Mouse (Mus musculus): ENCODE data around the gene Tbc1d10c. TPM values are rescaled to one million over a fixed set of nuclear protein-coding genes. Genes with fewer than 3 reads are reported as not detected.

The Tbc1d10c gene
- polyA plus RNA-seq, 1 experiment: 23.0 TPM

DNA sequence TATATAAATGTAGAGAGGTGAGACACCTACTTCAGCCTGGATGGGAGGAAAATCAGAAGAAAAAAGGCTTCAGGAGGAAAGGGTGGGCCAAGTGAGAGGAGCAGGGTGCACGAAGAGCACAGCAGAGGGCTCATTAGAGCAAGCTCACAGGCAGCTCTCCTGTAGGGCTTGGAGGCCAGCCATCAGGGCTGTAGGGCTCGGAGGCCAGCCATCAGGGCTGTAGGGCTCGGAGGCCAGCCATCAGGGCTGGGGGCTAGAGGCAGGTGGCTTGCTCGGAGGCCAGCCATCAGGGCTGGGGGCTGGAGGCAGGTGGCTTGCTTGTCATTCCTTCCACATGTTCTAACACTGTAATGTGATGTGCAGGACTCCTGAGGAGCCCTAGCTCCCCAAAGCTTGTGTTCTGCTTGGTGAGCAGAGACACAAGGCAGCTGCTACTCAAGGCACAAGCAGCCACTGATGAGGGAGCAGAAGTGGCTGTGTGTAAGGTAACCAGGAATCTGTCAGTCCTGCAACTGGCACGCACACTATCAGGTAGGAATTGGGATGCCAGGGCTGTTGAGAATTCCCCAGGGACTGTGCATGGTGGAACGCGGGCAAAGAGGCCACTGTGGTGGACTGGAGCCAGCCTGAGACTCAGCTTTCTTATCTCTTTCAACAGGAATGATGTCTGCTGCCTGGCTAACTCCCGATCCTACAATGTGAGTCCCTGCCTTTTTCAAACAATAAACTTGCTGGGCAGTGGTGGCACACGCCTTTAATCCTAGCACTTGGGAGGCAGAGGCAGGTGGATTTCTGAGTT, 24.2 kb downstream of the Tbc1d10c start:
- WGBS: 62% methylated on average over 9 of the region's 9 CpGs
- DNase-seq (ENCODE audit: low read depth, low spot score): no peak

DNA sequence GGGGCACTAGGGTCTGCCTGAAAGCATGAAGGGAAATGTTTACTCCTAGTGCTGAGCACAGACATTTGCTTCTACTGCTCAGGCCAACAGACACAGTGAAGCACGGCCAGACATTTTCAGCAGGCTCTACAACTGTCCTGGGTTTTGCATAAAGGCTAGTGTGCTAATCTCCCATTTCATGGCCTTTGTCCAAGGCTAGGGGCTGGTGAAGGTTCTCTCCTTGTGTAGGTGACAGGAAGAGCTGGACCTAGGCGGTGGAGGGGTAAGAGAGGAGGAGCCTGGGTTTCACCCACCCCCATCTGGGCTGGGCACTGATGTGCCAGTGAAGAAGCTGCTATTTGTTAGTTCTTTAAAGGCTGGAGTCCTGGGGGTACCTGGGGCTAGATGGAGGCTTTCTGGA, 26.4 kb downstream of the Tbc1d10c start:
- 91% methylated on average over 2 of the region's 2 CpGs for WGBS
- DNase-seq (ENCODE audit: low read depth, low spot score): no peak

DNA sequence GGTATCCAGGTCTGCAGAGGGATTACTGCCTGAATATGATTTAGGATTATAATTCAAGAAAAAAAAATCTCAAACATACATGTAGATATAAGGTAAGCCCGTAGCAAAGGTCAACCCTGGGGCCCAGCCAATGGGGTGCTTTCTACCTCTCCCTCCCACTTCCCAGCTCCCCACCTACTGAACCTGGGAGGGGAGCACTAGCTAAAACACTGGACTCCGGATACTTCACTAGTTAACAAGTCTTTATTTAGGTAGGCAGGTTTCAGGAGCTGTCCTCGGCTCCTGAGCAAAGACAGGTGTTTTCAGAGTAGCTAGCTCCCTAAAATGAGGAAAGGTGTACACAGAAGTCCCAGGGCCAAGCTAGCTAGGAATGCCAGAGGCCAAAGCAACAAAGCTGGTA, 27.0 kb downstream of the Tbc1d10c start:
- no peak for DNase-seq (ENCODE audit: low read depth, low spot score)
- 70% methylated on average over 3 of the region's 3 CpGs for WGBS

DNA sequence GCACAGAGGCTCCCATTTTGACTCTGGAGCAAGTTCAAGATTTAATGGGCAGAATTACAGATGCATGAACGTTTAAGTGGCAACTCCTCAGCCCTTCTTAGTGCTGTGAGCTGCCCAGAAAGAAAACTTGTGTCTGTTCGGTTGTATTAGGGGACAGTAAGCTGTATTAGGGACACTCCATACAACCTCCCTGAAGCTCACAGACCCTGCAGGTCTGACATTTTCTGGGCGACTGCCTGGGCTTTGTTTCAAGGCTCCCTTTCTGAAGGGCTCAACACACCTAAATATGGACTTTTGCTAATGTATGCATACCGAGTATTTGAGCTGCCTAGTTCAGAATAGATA, 27.6 kb downstream of the Tbc1d10c start:
- 28% methylated on average over 4 of the region's 4 CpGs for WGBS
- no peak for DNase-seq (ENCODE audit: low read depth, low spot score)

DNA sequence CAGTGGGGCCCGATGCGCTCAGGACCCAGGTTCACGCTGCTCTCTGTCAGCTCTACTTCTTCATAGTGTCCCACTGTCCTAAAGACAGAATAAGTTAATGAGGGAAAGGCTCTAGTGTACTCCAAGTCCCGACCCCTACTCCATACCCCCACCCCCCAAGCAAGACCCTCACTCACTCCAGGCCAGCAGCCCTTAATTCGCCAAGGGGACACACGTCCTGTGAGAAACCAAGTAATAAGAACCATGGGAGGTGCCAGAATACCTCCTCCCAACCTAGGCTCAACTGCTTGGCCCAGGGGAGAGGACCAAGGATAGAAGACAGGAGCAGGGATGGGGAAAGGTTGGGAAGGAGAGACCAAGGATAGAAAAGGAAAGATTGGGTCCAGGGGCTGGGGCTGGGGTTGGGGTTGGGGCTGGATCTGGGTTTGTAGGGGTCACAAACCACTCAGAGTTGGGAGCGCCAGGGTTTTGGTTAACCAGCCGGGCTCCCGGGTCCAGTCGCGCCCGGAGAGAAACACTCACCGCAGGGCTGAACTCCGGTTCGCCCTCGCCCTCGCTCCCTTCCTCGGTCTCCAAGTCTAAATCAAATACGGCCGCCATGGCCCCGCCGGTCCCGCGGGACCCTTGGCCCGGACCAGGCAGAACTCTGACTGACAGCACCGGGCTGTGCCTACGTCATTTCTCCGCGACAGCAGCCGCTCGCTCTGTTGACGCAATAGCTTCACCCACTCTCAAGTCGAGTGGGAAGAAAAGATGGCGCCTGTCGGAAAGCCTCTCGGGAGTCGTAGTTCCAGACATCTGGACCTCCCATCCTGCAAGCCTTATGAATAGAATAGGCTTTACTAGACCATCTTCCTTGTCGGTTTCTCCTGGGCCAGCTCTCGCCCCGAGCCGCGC, 28.2 kb downstream of the Tbc1d10c start, which contains the start of gene Rps6kb2:
Gene Rps6kb2 (minus strand): TSS at position 709 of the 897 bp plus-strand sequence.
- peak; percentile 85 for DNase-seq (ENCODE audit: low read depth, low spot score)
- 7% methylated on average over 42 of the region's 42 CpGs for WGBS

DNA sequence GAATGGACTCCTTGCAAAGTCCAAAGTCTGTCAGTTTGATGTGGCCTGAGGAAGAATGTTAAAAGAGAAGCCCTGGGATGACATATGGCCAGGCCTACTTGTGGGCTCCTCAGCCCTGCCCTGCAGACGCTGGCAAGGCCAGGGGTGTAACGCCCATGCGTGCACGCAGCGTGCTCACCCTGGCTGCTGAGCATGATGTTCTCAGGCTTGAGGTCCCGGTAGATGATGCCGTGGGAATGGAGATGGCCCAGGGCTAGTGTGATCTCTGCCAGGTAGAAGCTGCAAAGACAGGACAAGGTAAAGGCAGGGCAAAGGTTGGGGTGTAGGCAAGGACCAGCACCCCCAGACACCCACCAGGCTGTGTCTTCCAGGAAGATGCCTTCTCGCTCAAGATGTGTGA, 32.0 kb downstream of the Tbc1d10c start:
- DNase-seq (ENCODE audit: low read depth, low spot score): no peak
- WGBS: 96% methylated on average over 8 of the region's 8 CpGs

DNA sequence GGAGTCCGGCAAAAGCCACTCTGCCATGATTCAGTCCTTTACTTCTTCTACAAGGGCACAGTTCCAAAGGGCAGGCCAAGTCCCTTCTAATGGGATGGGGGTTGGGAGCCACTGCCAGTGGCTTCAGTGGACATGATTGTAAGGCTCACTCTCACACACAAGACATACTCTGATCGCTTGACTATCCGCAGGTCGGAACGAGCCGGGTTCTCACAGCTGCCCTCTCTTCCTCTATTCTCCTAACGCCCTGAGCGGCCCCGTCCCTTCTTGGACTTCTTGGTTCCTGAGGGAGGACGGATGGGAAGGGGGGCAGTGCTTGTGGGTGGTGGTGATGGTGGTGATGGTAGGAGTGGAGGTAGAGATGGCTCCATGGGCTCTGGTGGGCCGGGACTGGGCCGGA, 34.3 kb downstream of the Tbc1d10c start:
- 88% methylated on average over 12 of the region's 12 CpGs for WGBS
- DNase-seq (ENCODE audit: low read depth, low spot score): no peak

DNA sequence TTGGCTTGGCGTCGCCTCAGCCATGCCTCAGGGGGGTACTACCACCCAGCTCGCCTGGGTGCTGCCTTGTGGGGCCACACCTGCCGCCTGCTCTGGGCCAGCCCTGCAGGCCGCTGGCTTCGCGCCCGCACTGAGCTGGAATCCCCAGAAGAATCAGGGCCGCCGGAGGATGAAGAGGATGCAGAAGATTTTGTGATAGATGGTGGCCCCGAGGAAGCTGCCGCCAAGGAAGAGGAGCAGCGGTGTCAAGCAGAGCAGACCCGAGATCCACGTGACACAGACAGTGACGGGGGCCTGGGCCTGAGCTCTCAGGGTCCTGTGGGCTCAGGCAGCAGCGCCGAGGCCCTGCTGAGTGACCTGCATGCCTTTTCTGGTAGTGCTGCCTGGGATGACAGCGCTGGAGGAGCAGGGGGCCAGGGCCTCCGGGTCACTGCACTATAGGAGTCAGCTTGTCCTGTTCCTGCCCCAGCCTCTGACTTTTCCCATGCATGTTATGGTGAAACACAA, 35.0 kb downstream of the Tbc1d10c start:
- no peak for DNase-seq (ENCODE audit: low read depth, low spot score)
- 75% methylated on average over 20 of the region's 20 CpGs for WGBS

DNA sequence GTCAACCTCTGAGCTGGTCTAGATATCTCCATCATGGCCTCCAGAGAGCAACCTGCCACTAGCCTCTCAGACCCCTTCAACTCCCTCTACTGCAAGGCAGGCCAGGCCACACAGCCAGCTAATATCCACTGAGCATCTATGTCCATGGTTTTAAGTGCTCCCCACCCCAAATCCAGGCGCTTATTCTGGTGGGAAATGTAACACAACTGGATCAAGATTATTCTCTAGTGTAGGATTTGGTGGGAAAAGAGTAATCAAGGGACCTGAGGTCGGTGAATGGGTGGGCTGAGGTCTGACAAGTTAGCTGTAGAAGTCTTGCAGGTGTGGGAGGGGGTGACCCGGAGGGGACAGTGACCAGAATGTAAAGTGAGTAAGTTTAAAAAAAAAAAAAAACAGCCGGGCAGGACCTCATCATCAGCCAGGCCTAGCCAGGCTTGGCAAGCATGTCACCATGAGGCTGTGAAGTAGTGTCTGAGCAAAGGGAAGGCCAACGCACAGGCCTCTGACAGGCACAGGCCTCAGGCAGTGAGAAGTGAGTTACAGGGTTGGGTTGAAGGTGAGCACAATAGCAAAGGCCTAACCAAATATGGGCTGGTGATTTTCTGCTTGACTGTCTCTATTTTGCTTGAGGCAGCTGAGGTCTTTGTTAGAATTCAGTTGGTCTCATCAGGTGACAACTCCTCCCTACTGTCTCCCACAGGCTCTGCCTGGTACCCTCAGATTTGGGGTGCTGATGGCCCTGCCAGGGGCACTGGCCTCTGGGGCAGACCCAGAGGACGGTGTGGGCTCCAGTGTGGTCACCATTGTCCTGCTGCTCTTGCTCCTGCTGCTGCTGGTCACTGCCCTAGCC, 35.6 kb downstream of the Tbc1d10c start:
- 73% methylated on average over 6 of the region's 6 CpGs for WGBS
- no peak for DNase-seq (ENCODE audit: low read depth, low spot score)

DNA sequence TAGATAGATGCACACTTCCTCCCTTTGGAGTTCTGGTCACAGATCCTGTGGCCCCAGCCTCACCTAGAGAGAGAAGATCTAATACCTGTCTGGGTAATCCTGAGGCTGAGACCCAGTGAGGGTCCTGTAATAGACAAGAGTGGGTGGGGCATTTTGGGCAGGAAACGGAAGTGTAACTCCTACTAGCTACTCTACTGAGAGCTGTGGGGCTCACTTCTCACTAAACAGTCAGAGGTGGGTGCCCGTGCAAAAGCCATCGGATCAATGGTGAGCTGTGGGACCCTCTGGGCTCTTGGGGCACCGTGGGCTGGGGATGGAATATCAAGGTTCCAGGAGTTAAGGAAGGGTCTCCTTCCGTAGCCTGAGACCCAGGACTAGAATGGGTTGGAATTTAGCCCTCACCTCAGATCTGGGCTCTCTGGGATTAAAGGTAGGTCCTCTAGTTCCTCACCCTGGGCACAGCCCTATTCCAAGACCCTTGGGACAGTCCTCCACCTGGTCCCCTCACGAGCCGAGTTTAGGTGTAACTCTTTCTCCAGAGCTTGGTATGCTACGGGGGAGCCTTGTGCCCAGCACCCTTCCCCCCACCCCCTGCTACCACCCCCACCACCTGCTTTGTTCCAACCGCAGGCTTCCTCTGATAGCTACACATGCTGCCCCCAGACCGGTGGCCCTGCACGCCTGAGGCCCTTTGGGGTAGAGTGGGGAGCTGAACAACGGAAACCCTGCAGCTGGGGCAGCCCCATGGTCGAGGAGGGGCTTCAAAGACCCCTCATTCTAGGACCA, 36.5 kb downstream of the Tbc1d10c start:
- no peak for DNase-seq (ENCODE audit: low read depth, low spot score)
- WGBS: 72% methylated on average over 13 of the region's 13 CpGs

DNA sequence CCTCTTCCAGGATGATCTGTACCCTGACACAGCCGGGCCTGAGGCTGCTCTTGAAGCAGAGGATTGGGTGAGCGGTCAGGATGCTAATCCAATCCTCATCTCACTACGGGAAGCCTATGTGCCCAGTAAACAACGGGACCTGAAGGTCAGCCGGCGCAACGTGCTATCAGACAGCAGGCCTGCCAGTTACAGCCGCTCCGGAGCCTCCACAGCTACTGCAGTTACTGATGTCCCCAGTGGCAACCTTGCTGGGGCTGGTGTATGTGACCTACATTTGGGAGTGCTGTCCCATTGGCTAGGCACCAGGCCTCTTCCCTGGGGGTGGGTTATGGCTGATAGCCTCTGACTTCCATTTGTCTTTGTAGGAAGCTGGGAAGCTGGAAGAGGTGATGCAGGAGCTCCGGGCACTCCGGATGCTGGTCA, 37.8 kb downstream of the Tbc1d10c start, which contains the start of gene Ptprcap:
Gene Ptprcap (plus strand): TSS at position 373 of the 423 bp plus-strand sequence.
- WGBS: 75% methylated on average over 11 of the region's 11 CpGs
- DNase-seq (ENCODE audit: low read depth, low spot score): no peak

DNA sequence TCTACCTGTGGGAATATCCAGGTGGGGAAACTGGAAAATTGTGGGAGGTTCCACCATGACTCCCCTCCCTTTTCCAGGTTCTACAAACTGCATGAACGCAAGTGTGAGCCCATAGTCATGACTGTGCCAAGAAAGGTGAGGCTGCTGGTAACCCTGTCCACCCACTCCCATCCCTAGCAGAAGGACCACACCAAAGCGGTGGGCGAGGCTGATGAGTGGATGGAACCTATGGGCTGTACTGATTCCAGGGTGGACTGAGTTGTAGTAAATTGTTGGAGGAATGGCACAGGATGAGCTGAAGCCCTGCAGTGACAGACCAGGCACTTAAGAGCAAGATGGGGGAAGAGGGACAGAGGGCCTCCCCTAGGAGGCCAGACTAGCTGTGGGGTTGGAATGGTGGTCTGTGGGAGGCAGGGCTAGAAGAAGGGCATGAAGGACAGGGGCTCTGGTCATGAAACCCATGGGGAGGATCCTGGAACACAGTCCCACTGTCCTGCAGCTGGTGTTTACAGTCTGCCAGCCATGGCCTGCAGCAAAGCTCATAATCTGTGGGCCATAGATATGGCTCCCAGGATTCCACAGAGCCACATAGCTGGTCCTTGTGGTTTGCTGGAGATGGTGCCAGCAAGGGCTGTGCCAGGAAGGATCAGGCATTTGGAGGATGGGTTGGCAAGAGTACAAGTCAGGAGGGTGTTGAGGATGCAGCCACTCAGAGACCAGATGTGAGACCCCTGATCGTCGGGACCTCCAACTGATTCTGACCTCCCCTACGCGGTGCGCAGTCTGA, 38.4 kb downstream of the Tbc1d10c start:
- WGBS: 90% methylated on average over 8 of the region's 8 CpGs
- DNase-seq (ENCODE audit: low read depth, low spot score): no peak

DNA sequence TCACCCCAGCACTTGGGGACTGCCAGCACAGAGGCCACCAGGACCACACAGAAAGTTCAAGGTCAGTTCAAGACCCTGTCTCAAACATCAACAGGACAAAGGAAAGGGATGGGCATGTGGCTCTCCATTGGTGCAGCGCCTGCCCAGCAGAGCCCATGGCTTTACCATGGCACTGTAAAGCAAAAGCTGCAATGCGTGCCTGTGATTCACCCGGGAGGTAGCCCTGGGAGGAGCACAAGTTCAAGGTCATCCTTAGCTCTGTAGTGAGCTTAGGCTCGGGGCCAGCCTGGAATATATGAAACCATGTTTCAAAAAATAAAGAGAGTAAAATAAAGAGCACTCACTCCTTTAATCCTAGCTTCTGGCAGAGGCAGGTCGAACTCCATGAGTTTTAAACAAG, 39.2 kb downstream of the Tbc1d10c start:
- WGBS: 79% methylated on average over 5 of the region's 5 CpGs
- DNase-seq (ENCODE audit: low read depth, low spot score): no peak

DNA sequence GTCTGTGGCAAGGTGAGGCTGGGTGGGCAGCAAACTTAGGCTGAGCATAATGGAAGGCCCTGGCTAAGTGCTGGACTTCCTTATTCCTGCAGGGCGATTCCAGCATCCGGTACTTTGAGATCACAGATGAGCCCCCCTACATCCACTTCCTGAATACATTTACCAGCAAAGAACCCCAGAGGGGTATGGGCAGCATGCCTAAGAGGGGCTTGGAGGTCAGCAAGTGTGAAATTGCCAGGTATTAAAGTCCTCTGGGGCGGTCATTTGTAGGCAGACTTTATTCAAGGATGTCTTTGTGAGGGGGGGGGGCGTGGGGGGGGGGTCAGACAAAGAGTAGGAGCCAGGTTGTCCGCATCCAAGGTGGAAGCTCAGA, 39.6 kb downstream of the Tbc1d10c start:
- 72% methylated on average over 5 of the region's 5 CpGs for WGBS

DNA sequence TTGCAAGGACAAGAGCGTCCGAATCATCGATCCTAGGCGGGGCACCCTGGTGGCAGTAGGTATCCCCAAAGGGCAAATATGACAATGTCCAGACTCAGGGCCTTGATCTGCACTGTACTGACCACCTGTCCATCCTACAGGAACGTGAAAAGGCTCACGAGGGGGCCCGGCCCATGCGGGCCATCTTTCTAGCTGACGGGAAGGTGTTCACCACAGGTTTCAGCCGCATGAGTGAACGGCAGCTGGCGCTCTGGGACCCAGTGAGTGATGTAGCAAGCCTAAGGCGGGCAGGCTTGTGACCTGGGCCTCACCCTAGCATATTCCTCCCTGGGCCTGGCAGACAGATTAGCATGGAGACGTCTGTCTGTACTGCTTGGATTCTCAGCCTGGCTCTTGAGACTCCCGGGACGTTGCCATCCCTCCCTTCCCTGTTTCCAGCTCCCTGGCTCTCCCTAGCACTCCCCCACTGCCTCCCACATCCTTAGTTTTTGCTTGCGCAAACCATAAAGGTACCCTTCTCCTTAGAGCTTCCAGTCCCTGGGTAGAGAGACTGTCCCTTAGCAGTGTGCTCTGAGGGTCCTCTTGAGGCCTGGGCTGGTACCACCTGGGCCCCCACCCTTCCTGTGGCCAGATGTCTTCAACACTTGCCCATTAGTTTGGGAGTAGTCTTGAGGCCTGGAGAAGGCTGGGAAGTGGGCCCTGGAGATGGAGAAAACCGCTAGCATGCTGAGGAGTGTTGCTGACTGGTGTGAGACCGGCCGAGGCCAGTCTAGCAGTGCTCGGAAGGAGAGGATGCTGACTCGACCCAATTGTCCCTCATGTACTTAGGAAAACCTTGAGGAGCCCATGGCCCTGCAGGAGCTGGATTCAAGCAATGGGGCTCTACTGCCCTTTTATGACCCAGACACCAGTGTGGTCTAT, 40.3 kb downstream of the Tbc1d10c start:
- 88% methylated on average over 22 of the region's 22 CpGs for WGBS
- no peak for DNase-seq (ENCODE audit: low read depth, low spot score)

More for the DNA sequence above, 39.6 kb downstream of the Tbc1d10c start:
- DNase-seq (ENCODE audit: low read depth, low spot score): no peak

DNA sequence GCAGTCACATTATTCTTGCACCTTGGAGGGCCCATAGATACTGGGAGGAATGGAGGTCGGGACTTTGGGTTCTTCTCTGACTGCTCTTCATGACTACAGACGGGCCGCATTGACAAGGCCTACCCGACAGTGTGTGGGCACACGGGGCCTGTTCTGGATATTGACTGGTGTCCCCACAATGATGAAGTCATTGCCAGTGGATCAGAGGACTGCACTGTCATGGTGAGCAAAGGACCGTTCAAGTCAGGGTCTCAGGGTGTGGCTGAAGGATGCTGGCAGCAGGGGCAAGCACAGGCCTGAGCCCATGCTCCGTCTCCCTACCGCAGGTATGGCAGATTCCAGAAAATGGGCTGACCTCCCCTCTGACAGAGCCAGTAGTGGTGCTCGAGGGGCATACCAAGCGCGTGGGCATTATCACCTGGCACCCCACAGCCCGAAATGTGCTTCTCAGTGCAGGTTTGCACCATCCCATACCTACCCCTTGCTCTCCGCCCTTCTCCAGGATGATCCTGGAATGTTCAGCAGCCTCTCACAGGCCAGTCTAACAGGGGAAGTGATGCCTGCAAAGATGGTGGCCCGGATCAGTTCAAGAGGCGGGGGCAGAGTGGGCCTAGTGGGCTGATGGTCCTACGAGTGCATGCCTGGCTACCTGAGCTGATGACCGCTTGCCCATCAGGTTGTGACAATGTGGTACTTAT, 41.2 kb downstream of the Tbc1d10c start:
- WGBS: 85% methylated on average over 17 of the region's 17 CpGs

DNA sequence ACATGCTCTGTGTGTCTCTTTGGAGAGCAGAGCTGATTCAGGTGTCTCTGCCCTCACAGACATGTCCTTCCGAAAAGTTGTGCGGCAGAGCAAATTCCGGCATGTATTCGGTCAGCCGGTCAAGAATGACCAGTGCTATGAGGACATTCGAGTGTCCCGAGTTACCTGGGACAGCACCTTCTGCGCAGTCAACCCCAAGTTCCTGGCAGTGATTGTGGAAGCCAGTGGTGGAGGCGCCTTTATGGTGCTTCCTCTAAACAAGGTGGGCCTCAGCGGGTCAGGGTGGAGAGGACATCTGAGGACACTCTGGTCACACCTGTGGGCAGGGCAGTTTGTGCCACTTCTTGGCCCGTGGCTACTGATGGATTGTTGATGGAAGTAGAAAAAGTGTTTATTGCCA, 41.8 kb downstream of the Tbc1d10c start:
- no peak for DNase-seq (ENCODE audit: low read depth, low spot score)
- WGBS: 36% methylated on average over 11 of the region's 11 CpGs

More for the DNA sequence above, 41.2 kb downstream of the Tbc1d10c start:
- no peak for DNase-seq (ENCODE audit: low read depth, low spot score)
